Comparison of ENCODE assay signal across 9 mouse cellular contexts in genomic region chr2:26342609-26343490, GRCm38 (mm10). TPM values are rescaled to one million over a fixed set of nuclear protein-coding genes. Genes with fewer than 3 reads are reported as not detected.
DNase-seq lines count a peak whose midpoint lies in the region; ATAC-seq and TF ChIP-seq lines count a peak whose summit lies in the region.
"Had no signal": no experiment of that assay in that cellular context is flagged by ENCODE, and none has a peak within 500 bp of the region (broad histone marks: within the 10 kb centered on the region; RNA-seq: fewer than 3 reads in every experiment).

No protein-coding gene starts in this region.

- H3K36me3 ChIP-seq in heart, adult 2 months (ENCODE audit: control insufficient read depth, insufficient read depth, low read length), result no peaks in the 10 kb centered on the region
- H3K36me3 ChIP-seq in E14TG2a.4 (ENCODE audit: insufficient read depth, low read length), result peaks cover 2% of the 10 kb centered on the region; the same call in 1 of the 2 replicates
- no peaks in the 10 kb centered on the region for H3K36me3 ChIP-seq in liver, embryonic 16.5 days (ENCODE audit: control insufficient read depth, insufficient read depth)

- peak; percentile 10; the same call in 1 of the 2 replicates for ATAC-seq in liver, embryonic 16.5 days (ENCODE audit: low read depth)

- TF ChIP-seq EP300 in heart, adult 2 months (IDR thresholded peaks at IDR 0.05; ENCODE audit: insufficient read depth, low read depth, low read length), result no peak

- peak overlapping the region; percentile 89 for H3K27ac ChIP-seq in heart, adult 2 months
- H3K27ac ChIP-seq in liver, embryonic 16.5 days (ENCODE audit: low read length), result no peak overlapping the region

- peak overlapping the region; percentile 13 for H3K4me3 ChIP-seq in heart, adult 2 months
- 0 out of 2 replicates have a peak overlapping the region, but pooled peaks have one; percentile 10 for H3K4me3 ChIP-seq in E14TG2a.4 (replicated peaks; ENCODE audit: low read length)
- no peak overlapping the region for H3K4me3 ChIP-seq in liver, embryonic 16.5 days (ENCODE audit: low read depth, low read length)
- H3K4me3 ChIP-seq: erythroblast, embryonic 14.5 days had no signal

- H3K9ac ChIP-seq in heart, adult 2 months (ENCODE audit: low read depth, low read length), result peak overlapping the region; percentile 24
- H3K9ac ChIP-seq in liver, embryonic 16.5 days (ENCODE audit: low read depth, low read length), result no peak overlapping the region

- DNase-seq in heart, adult 2 months, result no peak
- no peak for DNase-seq in heart, adult 8-10 months (ENCODE audit: low spot score)
- DNase-seq in kidney, adult 11 months, result peak; percentile 64
- no peak for DNase-seq in testis, postnatal 10 days (ENCODE audit: low spot score)
- no peak for DNase-seq in left cerebral cortex, adult 8-10 months (ENCODE audit: low spot score in 2 of 2)
- DNase-seq in right cerebral cortex, postnatal 4 days, result no peak

- 25% methylated on average over 11 of the region's 11 CpGs for WGBS in heart, adult 2 months
- 51% methylated on average over 11 of the region's 11 CpGs for WGBS in liver, embryonic 16.5 days (ENCODE audit: insufficient replicate concordance)

- H3K4me1 ChIP-seq in heart, adult 2 months (ENCODE audit: control insufficient read depth, insufficient read depth, low read length), result peaks cover 14% of the 10 kb centered on the region
- H3K4me1 ChIP-seq in E14TG2a.4 (replicated peaks; ENCODE audit: low read depth, low read length), result peaks cover 40% of the 10 kb centered on the region
- H3K4me1 ChIP-seq in liver, embryonic 16.5 days (ENCODE audit: control insufficient read depth, low read depth, low read length), result peaks cover 5% of the 10 kb centered on the region

- peak; percentile 41; the same call in 1 of the 2 replicates for TF ChIP-seq POLR2A in heart, adult 2 months (IDR thresholded peaks at IDR 0.05; ENCODE audit: insufficient read depth, low read depth, low read length)

- no peak overlapping the region for H3K4me2 ChIP-seq in liver, embryonic 16.5 days (ENCODE audit: low read depth, low read length)

- H3K27me3 ChIP-seq in heart, adult 2 months (ENCODE audit: control insufficient read depth, insufficient read depth, low read length), result no peaks in the 10 kb centered on the region
- peaks cover 2% of the 10 kb centered on the region; the same call in 1 of the 2 replicates for H3K27me3 ChIP-seq in E14TG2a.4 (ENCODE audit: insufficient read depth, low read length)
- no peaks in the 10 kb centered on the region for H3K27me3 ChIP-seq in liver, embryonic 16.5 days (ENCODE audit: control insufficient read depth, insufficient read depth, low read depth, low read length)

- intact Hi-C loops in heart, adult 2 months (cut with DNase I), result no loop called here

- H3K79me2 ChIP-seq in heart, adult 2 months (replicated peaks; ENCODE audit: control insufficient read depth, insufficient read depth, low read length), result no peaks in the 10 kb centered on the region

- no peaks in the 10 kb centered on the region for H3K9me3 ChIP-seq in E14TG2a.4 (ENCODE audit: low read length)
- H3K9me3 ChIP-seq in liver, embryonic 16.5 days (replicated peaks; ENCODE audit: control insufficient read depth, low read length), result no peaks in the 10 kb centered on the region

- no peak for TF ChIP-seq CTCF in heart, adult 2 months (IDR thresholded peaks at IDR 0.05)
- TF ChIP-seq CTCF in E14TG2a.4 (conservative IDR thresholded peaks at IDR 0.05; ENCODE audit: low read length), result no peak

RNA-seq across cellular contexts. Expression of gene Dnlz, which starts 9.1 kb away (rescaled TPM):
- 10 to 100 TPM; 23.2 to 25.9 TPM for total RNA-seq in heart, adult 2 months (2021)
- 22.6 and 22.7 TPM in 2 replicates for polyA plus RNA-seq in heart, adult 2 months (2012; rRNA removed)
- 10 to 100 TPM; 22.4 to 26.2 (median 25.4) TPM for total RNA-seq in heart, adult 8-10 months (2022)
- polyA plus RNA-seq in liver, embryonic 16.5 days (2015; fragmentation: Nextera tagmentation; extraction: Ambion mirVana), result 7.2 and 8.0 TPM in 2 replicates
- total RNA-seq in left cerebral cortex, adult 8-10 months (2022), result 10 to 100 TPM; 24.5 to 27.8 (median 26.1) TPM

RNA-seq across cellular contexts. Expression of gene Card9, which starts 17.9 kb away (rescaled TPM):
- total RNA-seq in heart, adult 2 months (2021), result 1 to 10 TPM; 1.0 to 1.2 TPM
- polyA plus RNA-seq in heart, adult 2 months (2012; rRNA removed), result 2.3 and 4.1 TPM in 2 replicates
- 1 to 10 TPM in 3 of 4 experiments, under 1 TPM in 1; 0.54 to 2.2 (median 1.7) TPM for total RNA-seq in heart, adult 8-10 months (2022)
- 1.7 and 3.0 TPM in 2 replicates for polyA plus RNA-seq in liver, embryonic 16.5 days (2015; fragmentation: Nextera tagmentation; extraction: Ambion mirVana)
- total RNA-seq in left cerebral cortex, adult 8-10 months (2022), result 1 to 10 TPM; 1.6 to 3.9 (median 3.0) TPM

RNA-seq across cellular contexts. Expression of gene Gpsm1, which starts 27.5 kb away (rescaled TPM):
- 100 to 1,000 TPM; 169 to 249 TPM for total RNA-seq in heart, adult 2 months (2021)
- polyA plus RNA-seq in heart, adult 2 months (2012; rRNA removed), result 301 and 369 TPM in 2 replicates
- 100 to 1,000 TPM; 188 to 246 (median 219) TPM for total RNA-seq in heart, adult 8-10 months (2022)
- 2.3 and 3.0 TPM in 2 replicates for polyA plus RNA-seq in liver, embryonic 16.5 days (2015; fragmentation: Nextera tagmentation; extraction: Ambion mirVana)
- total RNA-seq in left cerebral cortex, adult 8-10 months (2022), result 10 to 100 TPM; 58.9 to 66.8 (median 60.5) TPM

RNA-seq across cellular contexts. Expression of gene Snapc4, which starts 37.6 kb away (rescaled TPM):
- total RNA-seq in heart, adult 2 months (2021), result 1 to 10 TPM; 7.2 to 9.5 TPM
- 20.4 and 24.3 TPM in 2 replicates for polyA plus RNA-seq in heart, adult 2 months (2012; rRNA removed)
- total RNA-seq in heart, adult 8-10 months (2022), result 10 to 100 TPM in 2 of 4 experiments, 1 to 10 TPM in 2; 6.4 to 13.1 (median 8.6) TPM
- 7.1 and 10.0 TPM in 2 replicates for polyA plus RNA-seq in liver, embryonic 16.5 days (2015; fragmentation: Nextera tagmentation; extraction: Ambion mirVana)
- 10 to 100 TPM; 52.6 to 88.3 (median 75.3) TPM for total RNA-seq in left cerebral cortex, adult 8-10 months (2022)

RNA-seq across cellular contexts. Expression of gene Entr1, which starts 46.3 kb away (rescaled TPM):
- 10 to 100 TPM; 40.5 to 46.9 TPM for total RNA-seq in heart, adult 2 months (2021)
- 59.7 and 85.6 TPM in 2 replicates for polyA plus RNA-seq in heart, adult 2 months (2012; rRNA removed)
- total RNA-seq in heart, adult 8-10 months (2022), result 10 to 100 TPM; 38.1 to 49.7 (median 44.6) TPM
- polyA plus RNA-seq in liver, embryonic 16.5 days (2015; fragmentation: Nextera tagmentation; extraction: Ambion mirVana), result 34.1 and 34.4 TPM in 2 replicates
- 100 to 1,000 TPM; 130 to 136 (median 133) TPM for total RNA-seq in left cerebral cortex, adult 8-10 months (2022)
